Mouse (Mus musculus) midbrain, embryonic 10.5 days (tissue): ENCODE results near the gene Ttc27. TPM values are rescaled to one million over a fixed set of nuclear protein-coding genes. Genes with fewer than 3 reads are reported as not detected.

ENCODE experiments used
- DNase-seq: peaks from one replicate; pipeline ENCODE4 v3.0.0-alpha.2; 2017; ENCODE audit warnings: low spot score
- H3K27ac ChIP-seq: fragments of 300-500 bp; sonication (generic); replicated peaks from 2 replicates; pipeline ENCODE4 v1.5.1; 2016; ENCODE audit warnings: mild to moderate bottlenecking
- H3K27me3 ChIP-seq: fragments of 300-500 bp; sonication (generic); 2 replicates; pipeline ENCODE4 v1.6.1; 2016; ENCODE audit warnings: low read depth, mild to moderate bottlenecking; ENCODE audit not compliant: poor library complexity, severe bottlenecking
- H3K36me3 ChIP-seq: fragments of 300-500 bp; sonication (generic); 2 replicates; pipeline ENCODE4 v1.6.1; 2016; ENCODE audit warnings: mild to moderate bottlenecking, moderate library complexity
- H3K4me1 ChIP-seq: fragments of 300-500 bp; sonication (generic); 2 replicates; pipeline ENCODE4 v1.6.1; 2016
- H3K4me3 ChIP-seq: fragments of 300-500 bp; sonication (generic); 2 replicates; pipeline ENCODE4 v1.5.1; 2016; ENCODE audit warnings: mild to moderate bottlenecking, moderate library complexity
- H3K9me3 ChIP-seq: fragments of 300-500 bp; sonication (generic); replicated peaks from 2 replicates; pipeline ENCODE4 v1.6.1; 2016; ENCODE audit warnings: mild to moderate bottlenecking
- WGBS: fragments of 180-500 bp; shearing (Covaris S2); methylation state at CpG from one replicate; pipeline ENCODE4 v1.1.7; 2016; 5-methylcytosine and 5-hydroxymethylcytosine counted together
- polyA plus RNA-seq: library from polyadenylated mRNA; unstranded; fragments of >200 nt; fragmentation: Nextera tagmentation; extraction: Ambion mirVana; gene quantifications from 2 replicates; pipeline ENCODE4 v1.2.1, GENCODE M21; 2016

Ttc27 gene
- polyA plus RNA-seq, 1 experiment from 2014 or later: 28.5 TPM

DNA sequence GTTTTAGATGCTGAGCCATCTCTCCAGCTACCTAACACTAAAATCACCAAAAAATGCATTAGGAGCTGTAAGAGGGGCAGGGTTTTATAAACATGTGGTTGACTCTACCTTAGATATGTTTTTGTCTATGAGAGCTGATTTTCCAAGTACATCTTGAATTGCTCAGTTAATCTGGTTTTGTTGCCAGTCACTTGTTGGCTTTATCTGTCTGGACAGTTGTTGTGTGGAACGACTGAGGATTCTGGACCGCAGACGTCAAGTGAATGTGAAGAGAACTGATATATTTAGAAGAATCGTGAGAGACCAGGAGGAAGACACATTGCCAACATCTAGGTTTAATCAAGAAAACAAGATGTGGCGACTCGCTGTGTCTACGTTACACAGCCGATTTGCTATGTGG lies 5.9 kb upstream of the Ttc27 start:
- H3K9me3 ChIP-seq: no peaks in the 10 kb centered on the region
- DNase-seq: no peak
- H3K4me3 ChIP-seq: no peak overlapping the region
- WGBS: 90% methylated on average over 8 of the region's 8 CpGs
- H3K36me3 ChIP-seq: no peaks in the 10 kb centered on the region
- no peaks in the 10 kb centered on the region for H3K4me1 ChIP-seq
- H3K27ac ChIP-seq: no peak overlapping the region
- no peaks in the 10 kb centered on the region for H3K27me3 ChIP-seq

DNA sequence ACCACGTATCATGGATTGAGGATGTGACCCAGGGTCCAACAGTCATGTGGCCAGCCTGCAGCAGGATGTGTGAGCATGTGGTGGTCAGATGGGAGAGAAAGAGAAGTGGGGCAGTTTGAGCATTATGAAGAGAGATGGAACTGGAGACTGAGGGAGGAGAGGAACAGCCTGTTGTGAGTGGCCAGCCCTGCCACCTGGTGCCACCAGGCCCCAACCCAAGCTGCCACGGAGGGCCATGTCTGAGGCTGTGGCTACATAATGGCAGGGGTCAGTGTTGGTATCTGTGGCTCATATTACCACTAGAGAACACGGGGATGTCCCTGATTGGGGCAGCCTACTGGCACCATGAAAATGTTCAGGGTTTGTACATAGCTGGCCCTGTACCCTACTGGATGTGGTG lies 2.4 kb upstream of the Ttc27 start:
- H3K36me3 ChIP-seq: no peaks in the 10 kb centered on the region; the same call in 1 of the 2 replicates
- H3K27me3 ChIP-seq: no peaks in the 10 kb centered on the region
- DNase-seq: no peak
- no peaks in the 10 kb centered on the region for H3K9me3 ChIP-seq
- 62% methylated on average over 3 of the region's 3 CpGs for WGBS
- no peak overlapping the region for H3K27ac ChIP-seq
- H3K4me1 ChIP-seq: peaks cover 12% of the 10 kb centered on the region
- no peak overlapping the region for H3K4me3 ChIP-seq

DNA sequence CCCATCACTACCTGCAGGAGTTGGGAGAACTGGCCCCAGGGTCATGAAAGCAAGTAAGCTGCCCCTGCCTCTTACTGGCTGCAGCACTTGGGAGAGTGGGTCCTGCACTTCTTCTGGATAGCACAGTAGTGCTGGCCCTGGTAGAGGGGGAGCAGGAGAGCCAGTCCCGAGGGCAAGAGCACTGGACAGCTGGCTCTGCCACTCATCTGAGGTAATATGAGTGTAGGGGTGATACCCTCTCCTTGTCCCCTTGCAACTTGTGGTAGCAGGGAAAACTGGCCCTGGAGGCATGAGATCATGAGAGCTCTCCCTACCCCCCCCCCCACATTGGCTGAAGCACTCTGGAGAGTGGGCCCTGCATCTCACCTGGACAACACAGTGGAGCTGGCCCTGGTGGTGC lies 1.8 kb upstream of the Ttc27 start:
- no peaks in the 10 kb centered on the region for H3K27me3 ChIP-seq
- 75% methylated on average over 1 of the region's 1 CpGs for WGBS
- peaks cover 12% of the 10 kb centered on the region for H3K4me1 ChIP-seq
- no peak for DNase-seq
- no peak overlapping the region for H3K27ac ChIP-seq
- no peaks in the 10 kb centered on the region; the same call in 1 of the 2 replicates for H3K36me3 ChIP-seq
- no peaks in the 10 kb centered on the region for H3K9me3 ChIP-seq
- no peak overlapping the region for H3K4me3 ChIP-seq

DNA sequence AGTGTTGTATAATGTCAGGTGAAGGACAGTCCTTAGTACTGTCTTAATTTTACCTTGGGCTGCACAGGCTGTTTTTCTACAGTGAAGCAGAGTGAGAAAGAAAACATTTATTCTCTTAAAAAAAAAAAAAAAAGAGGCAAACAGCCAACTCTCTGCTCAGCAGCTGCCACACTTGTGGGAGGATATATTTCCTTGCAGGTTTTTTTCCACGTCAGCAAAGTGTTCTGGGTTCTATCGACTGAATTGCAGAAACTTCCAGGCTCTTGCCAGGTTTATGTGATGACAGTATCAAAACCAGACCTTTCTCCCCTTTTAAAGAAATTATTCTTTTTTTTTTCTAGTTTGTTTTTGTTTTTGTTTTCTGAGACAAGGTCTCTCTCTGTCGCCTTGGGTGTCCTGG lies 889 bp upstream of the Ttc27 start:
- no peak overlapping the region for H3K27ac ChIP-seq
- 79% methylated on average over 3 of the region's 3 CpGs for WGBS

DNA sequence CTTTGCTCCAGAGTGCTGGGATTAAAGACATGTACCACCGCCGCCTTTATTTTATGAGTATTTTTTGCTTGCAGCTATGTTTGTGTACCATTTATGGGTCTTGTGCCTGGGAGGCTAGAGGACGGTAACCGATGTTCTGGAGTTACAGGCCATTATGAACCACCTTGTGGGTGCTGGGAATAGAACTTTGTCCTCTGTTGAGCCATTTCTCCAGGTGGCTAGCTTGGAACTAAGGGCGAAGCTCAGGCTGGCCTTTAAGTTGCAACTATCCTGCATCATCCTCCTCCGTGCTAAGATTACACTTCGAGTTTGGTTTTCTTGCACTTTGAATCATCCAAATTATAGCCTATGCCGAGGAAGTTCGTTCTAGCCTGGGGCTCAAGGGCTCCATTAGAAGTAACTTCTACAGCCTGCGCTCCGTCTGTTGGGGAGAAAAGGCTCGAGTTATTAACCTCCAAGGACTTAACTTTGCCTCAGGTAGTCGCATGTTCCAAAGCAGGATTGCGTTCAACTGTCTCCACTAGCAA lies 378 bp upstream of the Ttc27 start:
- no peaks in the 10 kb centered on the region for H3K27me3 ChIP-seq
- 11% methylated on average over 14 of the region's 14 CpGs for WGBS
- no peaks in the 10 kb centered on the region for H3K9me3 ChIP-seq
- peaks cover 12% of the 10 kb centered on the region for H3K4me1 ChIP-seq
- H3K36me3 ChIP-seq: peaks cover 11% of the 10 kb centered on the region; the same call in 1 of the 2 replicates
- peak overlapping the region; percentile 80 for H3K27ac ChIP-seq
- peak overlapping the region; percentile 91 for H3K4me3 ChIP-seq
- DNase-seq: no peak

More for the DNA sequence above, 889 bp upstream of the Ttc27 start:
- H3K9me3 ChIP-seq: no peaks in the 10 kb centered on the region
- H3K4me3 ChIP-seq: peak overlapping the region; percentile 91
- H3K4me1 ChIP-seq: peaks cover 12% of the 10 kb centered on the region
- no peaks in the 10 kb centered on the region for H3K27me3 ChIP-seq
- H3K36me3 ChIP-seq: peaks cover 6% of the 10 kb centered on the region; the same call in 1 of the 2 replicates
- no peak for DNase-seq

DNA sequence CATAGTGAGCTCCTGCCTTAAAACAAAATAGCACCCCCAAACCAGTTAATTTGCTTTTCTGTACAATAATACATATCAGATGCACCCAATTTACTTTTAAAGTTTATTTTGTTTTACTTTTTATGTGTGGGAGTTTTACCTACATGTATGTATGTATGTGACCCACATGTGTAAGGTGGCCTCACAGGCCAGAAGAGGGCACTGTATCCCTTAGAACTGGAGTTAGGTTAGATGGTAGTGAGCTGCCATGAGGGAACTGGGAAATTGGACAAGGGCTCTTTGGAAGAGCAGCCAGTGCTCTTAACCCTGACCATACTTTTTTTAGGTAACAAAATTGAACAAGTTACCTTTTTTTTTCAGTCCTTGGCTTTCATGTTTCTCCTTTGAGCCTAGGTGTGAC lies 15.3 kb downstream of the Ttc27 start:
- peaks cover 25% of the 10 kb centered on the region for H3K36me3 ChIP-seq
- DNase-seq: no peak
- no peak overlapping the region for H3K27ac ChIP-seq
- H3K27me3 ChIP-seq: no peaks in the 10 kb centered on the region
- no peaks in the 10 kb centered on the region for H3K9me3 ChIP-seq
- no peaks in the 10 kb centered on the region for H3K4me1 ChIP-seq
- H3K4me3 ChIP-seq: no peak overlapping the region

DNA sequence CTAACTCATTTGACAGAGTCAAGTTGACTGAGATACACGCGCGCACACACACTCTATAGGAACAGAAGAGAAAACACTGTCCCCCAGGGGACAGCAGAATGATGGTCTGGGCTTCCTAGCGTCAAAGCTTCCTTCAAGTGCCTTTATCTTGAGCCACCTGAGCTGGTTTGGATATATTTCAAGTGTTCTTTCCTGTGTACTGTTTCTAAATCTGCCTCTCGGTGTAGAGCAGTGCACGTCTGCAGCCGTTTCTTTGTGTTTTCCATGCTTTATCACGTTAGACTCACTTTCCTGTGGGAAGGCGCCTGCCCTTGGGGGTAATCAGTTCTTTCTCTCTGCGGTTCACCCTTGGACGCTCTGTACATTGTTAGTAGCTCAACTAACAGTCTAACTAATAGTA lies 17.9 kb downstream of the Ttc27 start:
- Histone ChIP-seq H3K4me3 (no peak overlapping the region), H3K4me1 (no peaks in the 10 kb centered on the region), H3K36me3 (peaks cover 20% of the 10 kb centered on the region), H3K27ac (no peak overlapping the region), H3K27me3 (no peaks in the 10 kb centered on the region), H3K9me3 (no peaks in the 10 kb centered on the region)
- WGBS: 92% methylated on average over 11 of the region's 11 CpGs
- no peak for DNase-seq

DNA sequence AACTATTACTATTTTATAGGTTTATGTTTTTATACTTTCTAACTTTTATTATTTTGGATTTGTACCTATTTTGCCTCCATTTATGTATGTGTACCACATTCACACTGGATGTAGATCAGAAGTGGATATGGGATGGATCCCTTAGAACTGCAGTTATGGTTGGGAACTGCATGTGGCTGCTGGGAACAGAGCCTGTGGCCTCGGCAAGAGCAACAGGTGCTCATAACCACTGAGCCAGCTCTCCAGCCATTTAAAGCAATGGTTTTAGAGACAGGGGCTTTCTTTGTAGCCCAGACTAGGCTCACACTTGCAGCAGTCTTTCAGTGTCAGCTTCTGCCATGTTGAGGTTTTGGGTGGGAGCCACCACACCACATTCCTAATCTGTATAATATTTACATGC lies 32.1 kb downstream of the Ttc27 start:
- Histone ChIP-seq H3K4me3 (no peak overlapping the region), H3K9me3 (no peaks in the 10 kb centered on the region), H3K27ac (no peak overlapping the region), H3K27me3 (no peaks in the 10 kb centered on the region), H3K4me1 (no peaks in the 10 kb centered on the region), H3K36me3 (peaks cover 12% of the 10 kb centered on the region)
- no peak for DNase-seq
- WGBS: 86% methylated on average over 1 of the region's 1 CpGs

DNA sequence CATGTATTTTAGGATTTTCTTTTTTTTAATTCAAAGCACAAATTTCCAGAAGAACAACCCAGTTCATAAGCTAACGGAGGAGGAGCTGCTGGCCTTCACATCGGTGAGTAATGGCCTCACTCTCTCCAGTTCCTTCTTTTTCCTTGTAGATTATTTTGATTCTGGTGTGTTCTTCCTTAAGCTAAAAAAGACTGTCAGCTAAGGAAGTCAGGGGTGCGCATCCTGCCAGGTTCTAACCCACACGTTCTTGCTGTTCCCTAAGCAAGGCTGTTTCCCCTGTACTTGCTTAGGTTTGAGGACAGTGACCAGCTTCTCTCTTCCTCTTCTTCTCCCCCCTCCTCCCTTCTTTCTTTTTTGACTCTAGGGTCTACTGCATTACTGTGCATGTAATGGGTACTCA lies 33.5 kb downstream of the Ttc27 start:
- Histone ChIP-seq H3K27ac (no peak overlapping the region), H3K4me3 (no peak overlapping the region), H3K36me3 (peaks cover 9% of the 10 kb centered on the region), H3K27me3 (no peaks in the 10 kb centered on the region), H3K9me3 (no peaks in the 10 kb centered on the region), H3K4me1 (no peaks in the 10 kb centered on the region)
- 92% methylated on average over 4 of the region's 4 CpGs for WGBS
- DNase-seq: no peak

DNA sequence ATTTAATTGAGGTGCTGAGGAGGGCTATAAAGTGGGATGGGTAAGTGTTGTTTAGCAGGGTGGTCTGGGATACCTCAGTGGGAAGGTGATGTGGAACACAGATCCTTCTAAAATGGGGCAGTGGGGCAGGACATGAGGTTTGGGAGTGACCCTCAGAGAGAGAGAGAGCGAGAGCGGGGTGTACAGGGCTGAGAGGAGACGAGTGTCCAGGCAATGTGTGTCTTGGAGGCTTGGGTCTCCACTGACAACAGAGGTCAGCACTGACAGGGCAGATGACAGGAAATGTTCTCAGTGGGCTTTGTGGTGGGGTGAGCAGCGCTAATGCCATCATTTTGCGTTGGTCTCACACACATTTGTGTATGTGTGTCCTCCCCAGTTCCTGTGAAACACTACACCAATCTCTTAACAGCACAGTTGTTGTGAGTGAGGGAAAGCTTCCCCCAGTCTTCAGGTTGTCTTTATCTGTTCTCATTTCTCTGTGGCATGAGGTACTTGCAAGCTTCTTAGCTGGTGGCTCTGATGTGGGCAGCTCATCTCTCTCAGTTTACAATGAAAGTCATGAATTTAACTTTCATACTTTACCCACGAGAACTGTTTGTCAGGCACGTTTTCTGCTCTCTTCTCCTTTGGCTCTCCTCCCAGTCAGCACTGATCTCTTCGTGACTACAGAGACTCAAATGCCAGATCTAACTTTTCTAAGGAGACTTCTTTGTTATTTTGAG lies 35.5 kb downstream of the Ttc27 start:
- Histone ChIP-seq H3K27me3 (no peaks in the 10 kb centered on the region), H3K36me3 (peaks cover 5% of the 10 kb centered on the region), H3K27ac (no peak overlapping the region), H3K4me1 (no peaks in the 10 kb centered on the region), H3K4me3 (no peak overlapping the region), H3K9me3 (no peaks in the 10 kb centered on the region)
- DNase-seq: no peak
- WGBS: 88% methylated on average over 8 of the region's 8 CpGs

DNA sequence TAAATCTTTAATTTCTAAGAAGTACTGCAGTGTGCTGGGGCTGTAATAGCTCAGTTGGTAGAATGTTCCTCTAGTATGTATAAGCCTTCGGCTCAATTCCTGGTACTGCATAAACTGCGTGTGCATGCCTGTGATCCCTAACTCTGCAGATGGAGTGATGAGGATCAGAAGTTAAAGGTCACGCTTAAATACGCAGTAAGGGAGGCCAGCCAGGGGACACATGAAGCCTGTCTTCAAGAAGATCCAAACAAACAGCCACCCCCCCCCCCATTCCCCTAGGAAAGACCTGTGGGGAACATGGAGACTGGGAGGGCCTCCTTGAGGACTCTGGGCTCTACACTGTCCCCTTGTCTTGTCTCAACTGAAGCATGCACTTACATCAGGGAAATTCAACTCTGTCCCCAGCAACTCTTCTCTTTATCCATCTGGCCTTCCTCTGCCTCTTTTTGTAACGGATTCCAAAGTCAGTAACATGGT lies 36.1 kb downstream of the Ttc27 start:
- no peaks in the 10 kb centered on the region for H3K27me3 ChIP-seq
- H3K27ac ChIP-seq: no peak overlapping the region
- peaks cover 5% of the 10 kb centered on the region for H3K36me3 ChIP-seq
- no peaks in the 10 kb centered on the region for H3K4me1 ChIP-seq
- no peak for DNase-seq
- WGBS: 84% methylated on average over 5 of the region's 5 CpGs
- no peaks in the 10 kb centered on the region for H3K9me3 ChIP-seq
- no peak overlapping the region for H3K4me3 ChIP-seq

DNA sequence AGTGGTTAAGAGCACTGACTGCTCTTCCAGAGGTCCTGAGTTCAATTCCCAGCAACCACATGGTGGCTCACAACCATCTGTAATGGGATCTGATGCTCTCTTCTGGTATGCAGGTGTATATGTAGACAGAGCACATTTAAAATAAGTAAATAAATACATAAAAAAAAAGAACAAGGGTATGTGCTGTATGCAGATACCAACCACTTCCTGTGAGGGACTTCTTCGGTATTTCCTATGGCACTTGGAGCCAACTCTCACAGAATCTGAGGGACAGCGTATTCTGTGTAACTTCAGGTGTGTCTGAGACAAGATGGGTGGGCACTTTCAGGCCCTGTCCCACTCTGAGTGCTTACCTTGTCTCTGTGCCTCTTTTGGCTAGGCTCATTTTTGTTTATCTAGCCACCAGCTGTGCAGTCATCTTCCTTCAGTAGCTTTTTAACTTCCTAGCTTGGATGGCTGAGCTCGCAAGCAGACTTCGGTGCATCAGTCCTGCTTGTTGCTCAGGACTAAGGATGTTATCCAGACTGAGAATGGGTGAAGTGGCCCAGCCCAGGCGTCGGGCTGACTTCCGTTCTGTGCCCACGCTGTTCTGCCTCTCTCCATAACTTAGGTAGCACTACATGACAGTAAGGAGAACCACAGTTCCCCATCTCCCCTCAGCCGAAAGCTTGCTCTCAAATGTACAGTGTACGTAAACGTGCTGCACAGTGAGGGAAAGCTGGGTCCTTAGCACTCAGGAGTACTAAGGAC lies 37.0 kb downstream of the Ttc27 start:
- Histone ChIP-seq H3K27me3 (no peaks in the 10 kb centered on the region), H3K9me3 (no peaks in the 10 kb centered on the region), H3K36me3 (peaks cover 7% of the 10 kb centered on the region), H3K4me3 (no peak overlapping the region), H3K4me1 (no peaks in the 10 kb centered on the region), H3K27ac (no peak overlapping the region)
- 95% methylated on average over 11 of the region's 11 CpGs for WGBS
- DNase-seq: no peak

DNA sequence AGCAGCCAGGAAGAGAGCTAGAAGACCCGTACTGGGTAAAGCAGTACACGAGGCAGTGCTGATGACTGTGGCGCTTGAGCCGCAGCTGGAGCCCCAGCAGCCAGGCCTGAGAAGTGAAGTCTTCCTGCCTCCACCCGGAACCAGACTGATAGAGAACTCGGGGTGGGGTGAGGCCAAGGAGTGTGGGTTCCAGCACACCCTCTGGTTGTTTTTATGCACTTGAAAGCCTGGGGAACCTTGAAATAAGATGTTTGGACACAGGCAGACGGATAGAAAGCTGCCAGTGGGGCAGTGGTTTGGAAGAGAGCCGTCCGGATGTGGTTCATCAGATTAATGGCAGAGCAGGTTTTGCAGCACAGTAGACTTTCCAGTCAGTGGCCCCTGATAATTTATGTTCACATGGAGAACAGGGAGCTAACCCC lies 51.9 kb downstream of the Ttc27 start:
- 89% methylated on average over 9 of the region's 9 CpGs for WGBS
- H3K27me3 ChIP-seq: no peaks in the 10 kb centered on the region
- no peaks in the 10 kb centered on the region for H3K9me3 ChIP-seq
- no peak overlapping the region for H3K27ac ChIP-seq
- H3K4me1 ChIP-seq: peaks cover 10% of the 10 kb centered on the region
- DNase-seq: no peak
- no peak overlapping the region for H3K4me3 ChIP-seq
- no peaks in the 10 kb centered on the region; the same call in 1 of the 2 replicates for H3K36me3 ChIP-seq
